Mouse (Mus musculus) hindbrain, embryonic 10.5 days (tissue): ENCODE measurements around the gene Stk33. TPM values are rescaled to one million over a fixed set of nuclear protein-coding genes. Genes with fewer than 3 reads are reported as not detected.
"Not testable (repeated sequence)": the region's sequence is repeated elsewhere in the genome, so short reads cannot be mapped to it uniquely, and the experiment has no call there.

ENCODE experiments used
- DNase-seq: peaks from one replicate; pipeline ENCODE4 v3.0.0-alpha.2; 2017; ENCODE audit warnings: low spot score
- H3K27ac ChIP-seq: fragments of 300-500 bp; sonication (generic); 2 replicates; pipeline ENCODE4 v1.5.1; 2016; ENCODE audit warnings: mild to moderate bottlenecking, moderate library complexity
- H3K27me3 ChIP-seq: fragments of 300-500 bp; sonication (generic); 2 replicates; pipeline ENCODE4 v1.6.1; 2016; ENCODE audit warnings: mild to moderate bottlenecking; ENCODE audit not compliant: poor library complexity, insufficient read depth, severe bottlenecking
- H3K36me3 ChIP-seq: fragments of 300-500 bp; sonication (generic); 2 replicates; pipeline ENCODE4 v1.6.1; 2016; ENCODE audit warnings: mild to moderate bottlenecking, moderate library complexity
- H3K4me1 ChIP-seq: fragments of 300-500 bp; sonication (generic); replicated peaks from 2 replicates; pipeline ENCODE4 v1.6.1; 2016; ENCODE audit warnings: mild to moderate bottlenecking
- H3K4me3 ChIP-seq: fragments of 300-500 bp; sonication (generic); 2 replicates; pipeline ENCODE4 v1.5.1; 2016; ENCODE audit warnings: mild to moderate bottlenecking, moderate library complexity
- H3K9me3 ChIP-seq: fragments of 300-500 bp; sonication (generic); 2 replicates; pipeline ENCODE4 v1.6.1; 2016; ENCODE audit warnings: mild to moderate bottlenecking, moderate library complexity
- WGBS: fragments of 180-500 bp; shearing (Covaris S2); methylation state at CpG from one replicate; pipeline ENCODE4 v1.1.7; 2016; 5-methylcytosine and 5-hydroxymethylcytosine counted together
- polyA plus RNA-seq: library from polyadenylated mRNA; unstranded; fragments of >200 nt; fragmentation: Nextera tagmentation; extraction: Ambion mirVana; gene quantifications from 2 replicates; pipeline ENCODE4 v1.2.1, GENCODE M21; 2016

The Stk33 gene
- polyA plus RNA-seq, 1 experiment from 2014 or later, result 14.7 TPM

DNA sequence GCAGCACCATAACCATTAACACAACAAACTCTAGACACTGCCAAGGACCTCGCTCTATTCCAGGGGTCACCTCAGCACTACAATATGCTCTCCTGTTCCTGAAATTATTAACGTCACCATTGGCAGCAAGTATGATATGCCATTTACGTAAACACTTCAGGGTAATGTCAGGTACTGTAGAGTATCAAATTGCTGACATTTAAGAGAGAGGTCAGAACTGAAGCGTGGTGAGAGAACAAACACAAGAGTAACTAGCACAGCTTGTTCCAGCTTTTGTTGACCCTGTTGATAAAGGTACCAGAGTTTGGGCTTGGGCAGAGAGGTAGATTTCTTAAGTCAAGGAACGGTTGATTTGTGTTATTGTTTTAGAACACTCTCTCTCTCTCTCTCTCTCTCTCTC is 3.9 kb upstream of the Stk33 start:
- Histone ChIP-seq H3K4me1 (peaks cover 35% of the 10 kb centered on the region), H3K36me3 (no peaks in the 10 kb centered on the region), H3K4me3 (no peak overlapping the region), H3K27me3 (peaks cover 35% of the 10 kb centered on the region), H3K27ac (no peak overlapping the region), H3K9me3 (no peaks in the 10 kb centered on the region)
- DNase-seq, result no peak
- 86% methylated on average over 5 of the region's 5 CpGs for WGBS

DNA sequence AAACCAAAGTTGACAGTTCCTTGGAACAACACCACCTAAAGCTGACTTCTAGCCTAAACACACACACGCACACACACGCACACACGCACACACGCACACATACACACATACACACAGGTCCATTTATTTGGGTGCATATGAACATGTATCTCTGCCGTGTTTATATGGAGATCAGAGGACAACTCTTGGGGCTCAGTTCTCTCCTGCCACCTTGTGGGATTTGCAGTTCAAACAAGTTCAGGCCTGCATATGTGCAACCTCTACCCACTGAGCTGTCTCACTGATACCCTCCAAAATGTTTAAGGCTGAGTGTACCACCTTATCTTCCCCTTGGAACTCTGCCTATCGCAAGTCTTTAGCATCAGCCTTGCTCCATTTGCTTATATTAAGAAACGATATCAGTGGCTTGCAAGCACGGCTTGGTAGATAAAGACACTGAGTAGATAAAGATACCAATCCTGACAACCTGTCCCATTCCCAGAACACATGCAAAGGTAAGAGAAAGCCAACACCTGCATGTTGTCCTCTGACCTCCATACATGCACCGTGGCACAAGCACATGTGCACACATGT is 1.9 kb upstream of the Stk33 start:
- Histone ChIP-seq H3K27ac (peak overlapping the region; percentile 96; the same call in 1 of the 2 replicates), H3K4me1 (peaks cover 35% of the 10 kb centered on the region), H3K27me3 (peaks cover 49% of the 10 kb centered on the region), H3K36me3 (no peaks in the 10 kb centered on the region), H3K9me3 (no peaks in the 10 kb centered on the region), H3K4me3 (no peak overlapping the region)
- WGBS, result 94% methylated on average over 9 of the region's 9 CpGs
- DNase-seq, result no peak

GRCm38 (mm10) chr7:109424422-109425159 is 14.3 kb downstream of the Stk33 start:
- no peaks in the 10 kb centered on the region for H3K4me1 ChIP-seq
- 70% methylated on average over 3 of the region's 3 CpGs for WGBS
- DNase-seq, result no peak
- H3K36me3 ChIP-seq, result no peaks in the 10 kb centered on the region
- H3K9me3 ChIP-seq, result no peaks in the 10 kb centered on the region
- H3K27me3 ChIP-seq, result no peaks in the 10 kb centered on the region
- no peak overlapping the region for H3K4me3 ChIP-seq
- H3K27ac ChIP-seq, result no peak overlapping the region

DNA sequence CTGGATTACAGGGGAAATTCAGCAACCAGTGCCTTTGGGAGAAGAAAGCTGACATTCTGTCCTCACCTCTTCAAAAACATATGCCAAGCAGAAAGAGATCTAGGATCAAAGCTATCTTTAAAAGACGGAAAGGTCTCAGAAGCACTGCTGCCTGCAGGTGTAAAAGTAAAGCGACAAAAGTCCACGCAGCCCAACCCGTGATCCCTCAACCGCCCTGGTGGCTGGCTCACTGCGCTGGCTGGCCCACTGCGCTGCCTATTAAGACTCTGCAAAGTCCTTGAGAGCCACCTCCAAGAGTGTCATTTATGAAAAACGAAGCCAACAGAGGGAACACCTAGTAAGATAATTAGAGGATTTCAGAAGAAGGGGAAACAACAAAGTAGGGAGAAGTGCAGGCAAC is 16.1 kb downstream of the Stk33 start:
- no peaks in the 10 kb centered on the region for H3K4me1 ChIP-seq
- no peak overlapping the region for H3K4me3 ChIP-seq
- no peaks in the 10 kb centered on the region for H3K27me3 ChIP-seq
- DNase-seq, result no peak
- H3K36me3 ChIP-seq, result no peaks in the 10 kb centered on the region
- WGBS, result 81% methylated on average over 8 of the region's 8 CpGs
- H3K27ac ChIP-seq, result no peak overlapping the region
- H3K9me3 ChIP-seq, result no peaks in the 10 kb centered on the region

GRCm38 (mm10) chr7:109405491-109405890 is 33.4 kb downstream of the Stk33 start:
- Histone ChIP-seq H3K27me3 (no peaks in the 10 kb centered on the region), H3K4me1 (peaks cover 6% of the 10 kb centered on the region; the same call in 1 of the 2 replicates), H3K36me3 (no peaks in the 10 kb centered on the region), H3K4me3 (no peak overlapping the region), H3K27ac (no peak overlapping the region), H3K9me3 (no peaks in the 10 kb centered on the region)
- peak; percentile 22 for DNase-seq
- 57% methylated on average over 7 of the region's 7 CpGs for WGBS

- Histone ChIP-seq H3K36me3 (no peaks in the 10 kb centered on the region), H3K4me3 (no peak overlapping the region), H3K27me3 (no peaks in the 10 kb centered on the region), H3K27ac (no peak overlapping the region), H3K4me1 (no peaks in the 10 kb centered on the region), H3K9me3 (no peaks in the 10 kb centered on the region)
- no peak for DNase-seq
- 70% methylated on average over 3 of the region's 3 CpGs for WGBS
Measured at GRCm38 (mm10) chr7:109399299-109399698, 39.6 kb downstream of the Stk33 start.

DNA sequence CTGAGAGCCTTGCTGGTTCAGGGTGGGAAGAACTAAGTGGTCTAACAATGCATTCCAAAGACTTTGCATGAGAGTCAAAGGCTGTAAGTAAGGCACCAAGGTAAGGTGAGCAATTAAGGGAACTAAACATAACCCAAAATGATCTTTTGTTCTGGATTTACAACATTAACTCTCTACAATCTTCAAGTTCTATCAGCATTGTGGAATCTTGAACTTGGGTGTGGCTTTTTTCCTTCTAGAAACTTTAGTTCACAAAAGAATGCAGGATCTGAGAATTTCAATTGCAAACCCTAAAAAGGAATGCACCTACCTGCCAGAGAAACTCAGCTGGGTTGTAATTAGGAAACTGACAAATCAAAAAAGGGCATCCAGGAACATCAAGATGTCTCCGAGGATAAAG is 57.8 kb downstream of the Stk33 start:
- Histone ChIP-seq H3K4me1 (no peaks in the 10 kb centered on the region), H3K27ac (no peak overlapping the region), H3K27me3 (no peaks in the 10 kb centered on the region), H3K9me3 (peaks cover 3% of the 10 kb centered on the region; the same call in 1 of the 2 replicates), H3K36me3 (no peaks in the 10 kb centered on the region), H3K4me3 (no peak overlapping the region)
- WGBS, result 80% methylated on average over 1 of the region's 1 CpGs
- DNase-seq, result no peak

DNA sequence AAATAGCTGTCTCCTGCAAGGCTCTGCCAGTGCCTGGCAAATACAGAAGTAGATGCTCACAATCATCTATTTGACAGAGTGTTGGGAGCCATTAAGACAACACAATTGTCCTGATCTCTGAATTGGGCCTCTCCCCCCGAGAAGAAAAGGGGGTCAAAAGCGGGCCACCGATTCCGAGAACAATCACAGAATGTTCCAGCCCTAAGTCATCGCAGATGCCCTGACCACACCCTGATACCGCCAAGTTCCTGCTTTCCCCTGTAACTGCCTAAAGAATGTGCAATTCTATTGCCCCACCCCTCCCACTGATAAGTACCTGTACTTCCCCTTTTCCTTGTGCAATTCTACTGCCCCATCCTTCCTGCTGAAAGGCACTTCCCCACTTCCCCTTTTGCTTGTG is 65.3 kb downstream of the Stk33 start:
- not testable (repeated sequence) for H3K27ac ChIP-seq, DNase-seq, H3K4me1 ChIP-seq, H3K36me3 ChIP-seq, H3K4me3 ChIP-seq, H3K27me3 ChIP-seq, H3K9me3 ChIP-seq
- 91% methylated on average over 6 of the region's 6 CpGs for WGBS

GRCm38 (mm10) chr7:109358435-109359187 is 80.3 kb downstream of the Stk33 start:
- no peak for DNase-seq
- H3K27me3 ChIP-seq, result no peaks in the 10 kb centered on the region
- WGBS, result 83% methylated on average over 5 of the region's 5 CpGs
- H3K4me3 ChIP-seq, result no peak overlapping the region
- H3K9me3 ChIP-seq, result no peaks in the 10 kb centered on the region
- no peak overlapping the region for H3K27ac ChIP-seq
- no peaks in the 10 kb centered on the region for H3K36me3 ChIP-seq
- no peaks in the 10 kb centered on the region for H3K4me1 ChIP-seq

DNA sequence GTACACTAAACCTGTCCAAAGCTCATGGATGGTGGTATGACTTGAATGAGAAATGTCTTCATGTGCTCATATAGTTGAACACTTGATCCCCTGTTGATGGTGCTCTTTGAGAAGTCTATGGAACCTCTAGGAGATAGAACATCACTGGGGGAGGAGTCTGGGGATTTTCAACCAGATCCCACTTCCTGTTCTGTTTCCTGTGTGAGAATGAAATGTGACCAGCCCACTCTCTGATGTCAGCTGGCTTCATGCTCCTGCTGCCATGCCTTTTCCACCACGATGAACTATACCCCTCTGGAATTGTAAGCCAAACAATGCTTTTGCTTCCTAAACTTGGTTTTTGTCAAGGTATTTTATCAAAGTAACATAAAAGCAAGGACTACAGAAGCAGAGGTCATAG is 81.0 kb downstream of the Stk33 start:
- 77% methylated on average over 1 of the region's 1 CpGs for WGBS
- no peak for DNase-seq
- no peaks in the 10 kb centered on the region for H3K27me3 ChIP-seq
- no peaks in the 10 kb centered on the region for H3K9me3 ChIP-seq
- no peak overlapping the region for H3K27ac ChIP-seq
- H3K36me3 ChIP-seq, result no peaks in the 10 kb centered on the region
- H3K4me3 ChIP-seq, result no peak overlapping the region
- H3K4me1 ChIP-seq, result no peaks in the 10 kb centered on the region

DNA sequence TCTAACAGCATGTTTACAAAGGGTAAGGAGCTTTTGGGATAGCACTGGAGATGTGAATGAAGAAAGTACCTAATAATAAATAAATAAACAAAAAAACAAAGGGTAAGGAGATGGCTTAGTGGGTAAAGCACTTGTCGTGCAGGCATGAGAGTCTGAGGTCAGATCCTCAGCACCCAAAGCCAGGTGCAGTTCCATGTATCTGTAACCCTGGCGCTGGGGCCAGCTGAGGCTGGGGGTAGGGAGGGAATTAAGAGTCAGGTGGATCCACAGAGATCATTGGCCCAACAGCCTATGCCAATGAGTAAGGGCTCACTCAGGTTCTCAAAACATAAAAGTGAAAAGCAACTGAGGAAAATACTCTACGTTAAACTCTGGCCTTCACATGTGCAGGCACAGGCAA is 91.6 kb downstream of the Stk33 start:
- WGBS, result 83% methylated on average over 3 of the region's 3 CpGs
- no peak for DNase-seq
- Histone ChIP-seq H3K9me3 (no peaks in the 10 kb centered on the region), H3K27me3 (no peaks in the 10 kb centered on the region), H3K4me1 (no peaks in the 10 kb centered on the region), H3K36me3 (no peaks in the 10 kb centered on the region), H3K27ac (no peak overlapping the region), H3K4me3 (no peak overlapping the region)

GRCm38 (mm10) chr7:109331722-109332121 is 107.2 kb downstream of the Stk33 start:
- DNase-seq, result no peak
- 89% methylated on average over 8 of the region's 8 CpGs for WGBS

GRCm38 (mm10) chr7:109328772-109329171 is 110.1 kb downstream of the Stk33 start:
- Histone ChIP-seq H3K27ac (no peak overlapping the region), H3K4me3 (no peak overlapping the region), H3K36me3 (no peaks in the 10 kb centered on the region), H3K4me1 (no peaks in the 10 kb centered on the region), H3K27me3 (no peaks in the 10 kb centered on the region), H3K9me3 (no peaks in the 10 kb centered on the region)
- DNase-seq, result no peak
- WGBS, result 79% methylated on average over 3 of the region's 3 CpGs

More at GRCm38 (mm10) chr7:109331722-109332121, 107.2 kb downstream of the Stk33 start:
- H3K4me3 ChIP-seq, result no peak overlapping the region
- H3K4me1 ChIP-seq, result no peaks in the 10 kb centered on the region
- H3K27me3 ChIP-seq, result no peaks in the 10 kb centered on the region
- no peaks in the 10 kb centered on the region for H3K36me3 ChIP-seq
- no peak overlapping the region for H3K27ac ChIP-seq
- no peaks in the 10 kb centered on the region for H3K9me3 ChIP-seq
